Mouse (Mus musculus) right cerebral cortex, adult 18-20 months (tissue): Measurements from ENCODE around the gene Zim1.
A peak's percentile ranks its signal among the peaks of the same experiment; 100 is the strongest.

Experiments used
- DNase-seq: peaks from one replicate; pipeline ENCODE4 v3.0.0; 2022; ENCODE audit warnings: mixed read lengths

The Zim1 gene

DNA sequence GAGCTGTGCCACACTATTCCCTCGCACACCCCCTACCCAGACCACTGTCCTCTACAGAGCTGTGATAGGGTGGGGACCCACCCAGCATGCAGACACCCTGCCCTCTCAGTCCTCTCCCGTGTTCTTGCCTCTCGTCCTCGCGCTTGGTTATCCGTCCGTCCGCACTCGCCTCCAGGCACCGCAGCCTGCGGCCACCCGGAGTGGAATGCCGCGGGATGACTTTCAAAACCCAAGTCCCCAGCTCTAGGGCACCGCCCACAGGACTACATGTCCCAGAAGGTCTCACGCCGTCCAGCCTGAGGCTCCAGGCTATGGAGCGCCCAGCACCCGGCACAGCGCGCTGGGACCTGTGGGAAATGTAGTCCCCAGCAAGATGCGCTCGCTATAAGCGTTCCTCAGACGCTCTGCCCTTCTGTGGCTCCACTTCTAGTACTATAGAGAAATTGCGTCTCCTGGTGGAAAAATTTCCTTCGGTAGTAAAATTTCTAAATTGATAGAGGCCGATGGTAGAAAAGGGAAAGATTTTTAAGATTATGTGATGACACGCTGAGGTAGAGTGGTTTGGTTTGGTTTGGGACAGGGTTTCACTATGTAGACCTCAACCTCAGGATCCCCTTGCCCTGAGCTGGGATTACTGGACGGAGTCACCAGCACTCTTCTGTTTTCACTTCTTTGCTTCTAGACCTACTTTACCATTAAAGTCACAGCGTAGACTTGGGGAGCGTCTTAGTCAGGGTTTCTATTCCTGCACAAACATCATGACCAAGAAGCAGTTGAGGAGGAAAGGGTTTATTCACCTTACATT, at the start of gene Zim1:
Gene Zim1, minus strand, starts transcription at position 210 of the 805 bp plus-strand sequence.
- DNase-seq: peak; percentile 93

DNA sequence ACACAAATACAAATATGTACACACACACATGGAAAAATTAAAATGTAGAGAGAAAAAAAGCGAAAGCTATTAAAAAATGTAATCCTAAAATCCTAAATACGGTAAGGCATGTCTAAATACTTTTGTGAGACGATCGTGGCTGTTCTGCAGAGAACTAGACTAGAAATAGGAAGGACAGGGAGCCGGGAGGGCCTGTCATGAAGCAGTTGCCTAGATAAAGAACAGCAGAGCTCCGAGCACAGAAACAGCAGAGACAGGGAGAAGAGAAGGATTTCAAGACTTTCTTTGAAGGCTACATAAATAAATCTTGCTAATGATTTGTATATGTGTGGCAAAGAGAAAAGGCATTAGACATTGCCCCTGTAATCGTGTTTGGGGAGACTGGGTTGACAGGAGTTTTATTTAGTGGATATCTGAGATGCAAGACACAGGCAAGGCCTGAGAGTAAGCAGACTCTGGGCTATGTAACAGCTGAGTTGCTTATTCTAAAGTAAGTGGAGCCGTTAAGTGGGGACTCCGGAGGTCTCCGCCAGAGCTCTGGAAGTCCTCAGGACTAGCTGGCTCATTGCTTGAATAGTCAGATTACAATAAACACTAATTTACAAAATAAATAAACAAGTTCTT, 48.1 kb upstream of the Zim1 start:
- DNase-seq: no peak

GRCm38 (mm10) chr7:6736060-6736459, 39.8 kb upstream of the Zim1 start:
- no peak for DNase-seq

GRCm38 (mm10) chr7:6731930-6732329, 35.7 kb upstream of the Zim1 start:
- DNase-seq: no peak

DNA sequence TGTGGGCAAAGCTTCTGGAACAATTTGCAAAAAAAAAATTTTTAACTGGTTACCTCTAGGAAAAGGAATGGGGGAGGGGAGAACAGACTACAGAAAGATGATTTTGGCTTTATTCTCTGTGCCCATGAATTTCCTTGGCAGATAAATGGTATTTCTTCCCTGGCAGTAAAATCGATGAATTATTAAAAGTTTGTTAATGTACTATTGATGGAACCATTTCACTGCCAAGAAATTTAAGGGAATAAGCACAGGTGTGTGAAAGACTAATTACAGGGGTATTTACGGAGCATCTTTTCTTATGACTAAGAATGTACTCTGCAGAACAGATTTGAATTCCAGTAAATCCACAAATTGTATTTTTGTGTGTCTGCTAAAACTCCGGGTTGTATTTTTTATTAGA, 35.1 kb upstream of the Zim1 start:
- DNase-seq: no peak

DNA sequence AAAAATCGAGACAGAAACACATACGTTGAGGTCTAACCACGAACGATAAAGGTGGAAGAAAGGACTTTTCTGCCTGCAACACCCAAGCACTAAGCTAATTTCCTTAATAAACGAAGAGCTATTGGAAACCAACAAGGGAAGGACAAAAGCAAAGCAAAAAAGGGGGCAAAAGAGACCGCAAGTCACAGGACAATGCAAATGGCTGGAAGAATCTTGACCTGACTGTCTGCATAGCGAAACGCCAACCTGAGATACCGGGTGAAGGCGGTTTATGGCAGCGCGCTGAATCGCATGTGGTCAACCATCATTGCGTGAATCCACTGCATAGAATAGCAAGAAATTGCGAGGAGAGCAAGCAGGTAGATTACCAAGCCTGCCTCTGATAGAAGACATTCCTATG, 34.6 kb upstream of the Zim1 start:
- no peak for DNase-seq

GRCm38 (mm10) chr7:6730241-6730640, 34.0 kb upstream of the Zim1 start, which contains the start of the genes Peg3 and Usp29:
Peg3 (minus strand) TSS chr7:6730431.
Usp29 (plus strand) TSS chr7:6730578.
- DNase-seq: peak; percentile 92

- peak; percentile 97 for DNase-seq
These were observed 33.0 kb upstream of the Zim1 start for GRCm38 (mm10) chr7:6729061-6729817.

- DNase-seq: peak; percentile 95
These were observed 32.1 kb upstream of the Zim1 start for GRCm38 (mm10) chr7:6728263-6728931.

DNA sequence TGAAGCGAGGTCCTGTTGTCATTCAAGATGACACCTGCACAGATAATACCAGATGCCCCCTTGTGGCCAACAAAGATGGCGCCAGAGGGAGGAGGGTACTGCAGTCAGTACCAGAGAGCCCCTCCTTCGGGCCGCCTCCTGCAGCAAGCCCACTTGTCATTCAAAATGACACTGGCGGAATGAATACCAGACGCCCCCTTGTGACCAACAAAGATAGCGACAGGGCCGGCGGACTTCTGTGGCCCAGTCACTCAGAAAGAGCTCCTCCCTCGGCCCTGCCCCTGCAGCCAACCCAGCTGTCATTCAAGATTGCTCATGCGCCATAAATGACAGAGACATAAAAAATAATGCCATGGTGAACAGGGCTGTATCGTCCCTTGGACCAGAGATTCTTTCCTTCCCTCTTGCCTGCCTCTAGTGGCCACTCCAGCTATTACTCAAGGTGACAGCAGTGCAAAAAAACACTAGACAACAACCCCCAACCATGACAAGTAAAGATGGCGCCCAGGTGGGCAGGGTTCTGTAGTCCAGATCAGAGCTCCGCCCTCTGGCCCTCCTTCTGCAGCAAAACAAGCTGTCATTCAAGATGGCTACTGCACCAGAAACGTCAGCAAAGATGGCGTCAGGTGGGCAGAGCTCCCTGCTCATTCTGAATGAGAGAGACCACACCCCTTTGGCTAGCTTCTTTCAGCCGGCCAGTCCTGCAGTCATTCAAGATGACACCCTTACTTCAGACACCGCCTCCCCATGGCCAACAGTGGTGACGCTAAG, 31.3 kb upstream of the Zim1 start:
- DNase-seq: peak; percentile 92

DNA sequence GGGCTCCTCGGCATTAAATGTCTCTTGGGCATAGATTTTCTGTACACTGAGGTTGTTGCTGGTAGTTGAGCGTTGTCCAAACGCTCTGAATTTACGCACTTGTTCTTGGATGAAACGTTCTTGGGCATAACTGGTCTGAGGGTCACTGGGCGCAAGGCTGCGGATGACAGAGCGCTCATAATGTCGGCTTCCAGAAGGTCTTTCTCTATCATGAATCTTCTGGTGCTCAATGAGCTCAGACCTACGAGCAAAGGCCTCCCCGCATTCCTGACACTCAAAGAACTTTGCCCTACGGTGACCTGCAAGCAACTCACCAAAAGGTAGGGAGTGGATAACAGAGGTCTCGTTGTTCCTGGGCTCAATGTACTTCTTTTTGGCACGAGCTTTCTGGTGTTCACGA, 13.1 kb upstream of the Zim1 start:
- DNase-seq: no peak

DNA sequence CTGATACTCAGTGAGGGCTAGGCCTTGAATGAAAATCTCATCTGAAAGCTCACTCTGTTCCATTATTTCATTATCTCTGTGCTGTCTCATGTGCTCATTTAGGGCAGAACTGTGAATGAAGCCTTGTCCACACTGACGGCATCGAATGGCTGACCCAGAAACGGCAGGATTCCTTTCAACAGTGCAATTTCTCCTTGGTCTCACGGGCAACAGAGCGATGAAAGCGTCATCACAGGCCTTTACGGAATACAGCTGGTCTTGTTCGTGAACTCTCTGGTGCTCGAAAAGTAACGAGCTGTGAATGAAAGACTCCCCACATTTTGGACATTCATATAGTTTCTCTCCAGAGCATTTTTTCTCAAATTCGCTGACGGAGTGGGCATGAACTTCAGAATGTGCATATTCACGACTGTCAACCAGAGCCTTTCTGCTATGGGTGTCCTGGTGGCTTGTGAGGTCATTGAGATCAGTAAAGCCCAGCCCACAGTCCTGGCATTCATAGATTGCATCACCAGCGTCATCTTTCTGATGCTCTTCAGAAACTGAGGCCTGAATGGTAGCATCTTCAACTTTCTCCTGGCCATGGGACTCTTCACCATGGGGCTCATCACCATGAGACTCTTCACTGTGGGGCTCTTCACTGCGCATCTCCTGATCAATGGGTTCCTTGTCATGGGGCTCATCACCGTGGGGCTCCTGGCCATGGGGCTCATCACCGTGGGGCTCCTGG, 12.4 kb upstream of the Zim1 start:
- DNase-seq: no peak

GRCm38 (mm10) chr7:6707416-6708015, 11.3 kb upstream of the Zim1 start:
- DNase-seq: no peak

GRCm38 (mm10) chr7:6699230-6699629, 3.0 kb upstream of the Zim1 start:
- DNase-seq: no peak

DNA sequence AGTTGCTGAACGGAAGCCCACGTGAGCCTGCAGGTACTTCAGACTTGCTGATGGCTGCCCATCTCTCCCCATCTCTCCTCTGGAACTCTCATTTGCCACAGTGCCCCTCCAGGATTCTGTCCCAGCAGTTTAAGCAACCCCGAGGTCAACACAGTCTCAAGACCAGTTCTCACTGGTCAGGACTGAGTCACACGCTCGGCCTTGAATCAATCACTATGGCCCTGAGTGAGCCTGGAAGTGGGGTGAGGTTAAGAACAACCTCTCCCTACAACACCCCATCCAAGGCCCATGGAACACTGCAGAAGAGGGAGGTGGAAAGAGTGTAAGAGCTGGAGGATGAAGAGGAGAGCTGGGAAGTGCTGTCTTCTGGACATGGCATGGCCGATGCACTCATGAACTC, 10.7 kb downstream of the Zim1 start:
- DNase-seq: no peak

DNA sequence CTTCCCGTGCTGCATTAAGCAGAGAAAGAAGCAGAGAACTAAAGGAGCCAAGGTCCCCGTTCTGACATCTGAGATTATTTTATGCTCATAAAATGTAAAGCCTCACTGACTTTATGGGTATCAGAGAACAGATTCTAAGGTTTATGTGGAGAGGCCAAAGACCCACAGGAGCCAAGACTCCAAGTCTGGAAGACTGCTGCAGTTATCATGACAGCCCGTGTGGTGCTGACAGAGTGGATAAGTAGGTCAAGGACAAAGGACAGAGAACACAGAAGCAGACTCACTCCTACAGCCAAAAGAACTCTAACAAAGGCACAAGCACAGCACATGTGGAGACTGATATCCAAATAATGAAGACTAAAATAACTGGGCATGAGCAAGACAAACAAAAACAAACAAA, 29.5 kb downstream of the Zim1 start:
- DNase-seq: no peak

DNA sequence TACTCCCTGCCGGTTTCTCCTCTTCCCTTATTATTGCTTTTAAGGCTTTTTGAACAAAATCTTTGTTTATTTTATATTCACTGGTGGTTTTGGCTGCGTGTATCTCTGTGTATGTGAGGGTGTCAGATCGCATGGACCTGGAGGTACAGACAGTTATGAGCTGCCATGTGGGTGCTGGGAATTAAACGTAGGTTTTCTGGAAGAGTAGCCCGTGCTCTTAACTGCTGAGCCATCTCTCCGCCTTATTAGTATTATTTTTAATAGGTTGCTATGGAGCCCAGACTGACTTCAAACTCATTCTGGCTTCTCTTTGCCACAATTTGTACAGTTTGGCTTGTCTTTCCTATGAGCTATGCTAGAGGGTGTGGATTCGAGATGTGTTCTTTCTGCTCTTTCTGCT, 32.8 kb downstream of the Zim1 start:
- no peak for DNase-seq

GRCm38 (mm10) chr7:6659605-6660004, 36.6 kb downstream of the Zim1 start:
- DNase-seq: peak; percentile 23

GRCm38 (mm10) chr7:6658606-6659005, 37.6 kb downstream of the Zim1 start:
- DNase-seq: no peak

DNA sequence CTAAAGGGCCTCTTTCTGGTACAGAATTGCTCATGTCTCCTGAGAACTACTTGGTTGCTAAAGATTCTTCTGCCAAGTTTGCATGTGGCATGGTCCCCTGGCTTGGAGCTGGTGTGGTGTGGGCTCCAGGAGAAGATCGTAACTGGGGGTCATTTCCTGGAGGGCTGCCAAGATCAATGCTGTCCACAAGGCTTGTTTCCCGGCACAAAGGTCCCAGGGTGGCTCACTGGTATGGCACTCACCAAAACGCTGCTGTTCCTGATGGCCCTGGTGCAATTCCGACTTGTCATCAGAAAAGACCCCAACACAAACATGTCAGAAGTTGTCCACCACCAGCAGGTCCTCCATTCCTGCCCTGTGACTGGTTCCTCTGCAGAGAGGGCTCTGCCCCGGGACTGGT, 44.1 kb downstream of the Zim1 start:
- DNase-seq: no peak

- DNase-seq: no peak
These were observed 45.0 kb downstream of the Zim1 start for GRCm38 (mm10) chr7:6651221-6651620.
